Mouse (Mus musculus): ENCODE measurements around the gene Chchd4. TPM values are rescaled to one million over a fixed set of nuclear protein-coding genes. Genes with fewer than 3 reads are reported as not detected.
"Not testable (repeated sequence)": the region's sequence is repeated elsewhere in the genome, so short reads cannot be mapped to it uniquely, and the experiment has no call there.

Gene Chchd4
- polyA plus RNA-seq, 1 experiment = 6.7 TPM

GRCm38 (mm10) chr6:91488496-91489212, 15.3 kb upstream of the Chchd4 start:
- no peak for TF ChIP-seq POLR2A (IDR thresholded peaks at IDR 0.05; ENCODE audit: borderline replicate concordance, control insufficient read depth, low read depth, low read length)
- Histone ChIP-seq H3K4me1 (ENCODE audit: control insufficient read depth, insufficient read depth, low read length) (peaks cover 3% of the 10 kb centered on the region; the same call in 1 of the 2 replicates), H3K27ac (ENCODE audit: control insufficient read depth, insufficient read depth, low read depth, low read length, poor library complexity) (peak overlapping the region; percentile 52; the same call in 1 of the 2 replicates), H3K4me3 (replicated peaks; ENCODE audit: control insufficient read depth, low read depth, low read length) (peak overlapping the region; percentile 25)
- 43% methylated on average over 9 of the region's 9 CpGs for WGBS

GRCm38 (mm10) chr6:91486736-91487453, 13.5 kb upstream of the Chchd4 start:
- Histone ChIP-seq H3K27ac (ENCODE audit: control insufficient read depth, insufficient read depth, low read depth, low read length, poor library complexity) (no peak overlapping the region), H3K4me1 (ENCODE audit: control insufficient read depth, insufficient read depth, low read length) (no peaks in the 10 kb centered on the region; the same call in 1 of the 2 replicates), H3K4me3 (replicated peaks; ENCODE audit: control insufficient read depth, low read depth, low read length) (no peak overlapping the region)
- WGBS = 84% methylated on average over 15 of the region's 15 CpGs
- TF ChIP-seq POLR2A (IDR thresholded peaks at IDR 0.05; ENCODE audit: borderline replicate concordance, control insufficient read depth, low read depth, low read length) = no peak

DNA sequence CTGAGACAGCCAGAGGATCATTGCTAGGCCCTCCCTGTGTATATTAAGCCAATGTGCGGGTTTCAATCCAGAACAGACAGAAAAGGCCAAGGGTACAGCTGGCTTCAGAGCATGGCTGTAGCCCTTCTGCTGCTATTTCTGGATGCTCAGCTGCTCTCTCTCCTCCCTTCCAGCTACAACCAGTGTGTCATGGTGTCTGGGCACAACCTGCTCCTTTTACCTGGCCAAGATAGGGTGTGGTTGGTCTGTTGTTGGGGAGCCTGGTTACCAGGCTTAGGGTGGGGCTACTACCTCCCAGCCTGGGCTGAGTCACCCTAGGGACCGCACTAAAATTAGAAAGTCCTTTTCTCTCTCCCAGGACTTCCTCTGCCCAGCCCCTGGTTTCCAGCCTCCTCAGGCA, 10.0 kb upstream of the Chchd4 start:
- TF ChIP-seq CTCF (IDR thresholded peaks at IDR 0.05; ENCODE audit: control insufficient read depth, insufficient read depth, low read length) (no peak), POLR2A (IDR thresholded peaks at IDR 0.05; ENCODE audit: borderline replicate concordance, control insufficient read depth, low read depth, low read length) (no peak)
- Histone ChIP-seq H3K4me3 (replicated peaks; ENCODE audit: control insufficient read depth, low read depth, low read length) (no peak overlapping the region), H3K4me1 (ENCODE audit: control insufficient read depth, insufficient read depth, low read length) (no peaks in the 10 kb centered on the region), H3K27ac (ENCODE audit: control insufficient read depth, insufficient read depth, low read depth, low read length, poor library complexity) (no peak overlapping the region)
- 81% methylated on average over 2 of the region's 2 CpGs for WGBS

DNA sequence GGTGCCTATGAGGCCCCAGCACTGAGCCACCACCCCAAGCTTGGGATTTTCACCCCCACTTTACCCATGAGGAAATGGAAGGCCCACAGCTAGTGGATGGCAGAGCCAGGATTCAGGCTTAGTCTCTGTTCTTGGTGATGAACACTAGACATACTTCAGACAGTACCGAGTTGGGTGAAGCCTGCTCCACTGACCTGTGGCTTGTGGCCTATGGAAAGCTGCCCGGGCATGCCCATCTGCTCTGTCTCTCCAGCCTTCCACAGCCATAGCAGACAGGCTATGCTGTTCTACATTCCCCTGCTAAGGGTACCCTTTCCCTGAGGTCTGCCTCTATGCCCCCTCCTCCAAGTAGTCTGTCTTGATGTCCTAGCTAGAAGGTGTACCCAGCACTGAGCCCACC, 3.2 kb upstream of the Chchd4 start:
- no peak overlapping the region for H3K27ac ChIP-seq (ENCODE audit: control insufficient read depth, insufficient read depth, low read depth, low read length, poor library complexity)
- WGBS = 70% methylated on average over 2 of the region's 2 CpGs
- no peak overlapping the region for H3K4me3 ChIP-seq (replicated peaks; ENCODE audit: control insufficient read depth, low read depth, low read length)
- no peaks in the 10 kb centered on the region for H3K4me1 ChIP-seq (ENCODE audit: control insufficient read depth, insufficient read depth, low read length)
- TF ChIP-seq CTCF (IDR thresholded peaks at IDR 0.05; ENCODE audit: control insufficient read depth, insufficient read depth, low read length) (no peak), POLR2A (IDR thresholded peaks at IDR 0.05; ENCODE audit: borderline replicate concordance, control insufficient read depth, low read depth, low read length) (no peak)

GRCm38 (mm10) chr6:91474441-91475190, 1.3 kb upstream of the Chchd4 start:
- Histone ChIP-seq H3K4me1 (ENCODE audit: control insufficient read depth, insufficient read depth, low read length) (no peaks in the 10 kb centered on the region), H3K4me3 (replicated peaks; ENCODE audit: control insufficient read depth, low read depth, low read length) (peak overlapping the region; percentile 92), H3K27ac (ENCODE audit: control insufficient read depth, insufficient read depth, low read depth, low read length, poor library complexity) (peak overlapping the region; percentile 32; the same call in 1 of the 2 replicates)
- WGBS = 56% methylated on average over 9 of the region's 9 CpGs
- no peak for TF ChIP-seq CTCF (IDR thresholded peaks at IDR 0.05; ENCODE audit: control insufficient read depth, insufficient read depth, low read length)
- no peak for TF ChIP-seq POLR2A (IDR thresholded peaks at IDR 0.05; ENCODE audit: borderline replicate concordance, control insufficient read depth, low read depth, low read length)

GRCm38 (mm10) chr6:91473805-91474440, 577 bp upstream of the Chchd4 start:
- Histone ChIP-seq H3K4me1 (ENCODE audit: control insufficient read depth, insufficient read depth, low read length) (no peaks in the 10 kb centered on the region), H3K4me3 (replicated peaks; ENCODE audit: control insufficient read depth, low read depth, low read length) (peak overlapping the region; percentile 92), H3K27ac (ENCODE audit: control insufficient read depth, insufficient read depth, low read depth, low read length, poor library complexity) (peak overlapping the region; percentile 32)
- under 1% methylated on average over 27 of the region's 27 CpGs for WGBS
- TF ChIP-seq POLR2A (IDR thresholded peaks at IDR 0.05; ENCODE audit: borderline replicate concordance, control insufficient read depth, low read depth, low read length) = 0 out of 2 replicates have a peak, but pooled peaks have one; percentile 2
- no peak for TF ChIP-seq CTCF (IDR thresholded peaks at IDR 0.05; ENCODE audit: control insufficient read depth, insufficient read depth, low read length)

GRCm38 (mm10) chr6:91472319-91472718, 1.0 kb downstream of the Chchd4 start:
- Histone ChIP-seq H3K27ac (ENCODE audit: control insufficient read depth, insufficient read depth, low read depth, low read length, poor library complexity) (no peak overlapping the region), H3K4me3 (replicated peaks; ENCODE audit: control insufficient read depth, low read depth, low read length) (peak overlapping the region; percentile 93), H3K4me1 (ENCODE audit: control insufficient read depth, insufficient read depth, low read length) (no peaks in the 10 kb centered on the region)
- 18% methylated on average over 6 of the region's 6 CpGs for WGBS
- TF ChIP-seq POLR2A (IDR thresholded peaks at IDR 0.05; ENCODE audit: borderline replicate concordance, control insufficient read depth, low read depth, low read length) = no peak
- no peak for TF ChIP-seq CTCF (IDR thresholded peaks at IDR 0.05; ENCODE audit: control insufficient read depth, insufficient read depth, low read length)

DNA sequence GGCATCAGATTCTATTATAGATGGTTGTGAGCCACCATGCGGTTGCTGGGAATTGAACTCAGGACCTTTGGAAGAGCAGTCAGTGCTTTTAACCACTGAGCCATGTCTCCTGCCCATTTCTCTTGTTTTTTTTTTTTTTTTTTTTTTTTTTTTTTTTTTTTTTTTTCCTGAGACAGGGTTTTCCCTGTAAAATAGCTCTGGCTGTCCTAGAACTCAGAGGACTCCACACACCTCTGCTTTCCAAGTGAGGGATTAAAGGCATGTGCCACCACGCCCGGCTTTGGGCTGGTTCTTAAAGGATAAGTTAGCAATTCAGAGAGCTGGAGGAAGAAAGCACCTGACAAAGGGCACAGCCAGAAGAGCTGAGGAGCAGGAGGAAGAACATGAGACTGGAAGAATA, 1.9 kb downstream of the Chchd4 start:
- not testable (repeated sequence) for H3K27ac ChIP-seq (ENCODE audit: control insufficient read depth, insufficient read depth, low read depth, low read length, poor library complexity); H3K4me1 ChIP-seq (ENCODE audit: control insufficient read depth, insufficient read depth, low read length); H3K4me3 ChIP-seq (replicated peaks; ENCODE audit: control insufficient read depth, low read depth, low read length)
- 86% methylated on average over 3 of the region's 3 CpGs for WGBS

All from bone marrow, adult 2 months (tissue).